Mouse (Mus musculus) Patski (cell line): ENCODE measurements at regions not wholly inside any gene's neighbourhood (a gene's known extent, or its start where the extent isn't known, plus 50 kb on each side); places are given as distances from the start of the nearest gene placed in this dataset.

ENCODE experiments used
- ATAC-seq: fragments of 100-300 bp; one replicate; pipeline ENCODE4 v1.8.0; 2021
- CTCF ChIA-PET: fragments of 350-600 bp; sonication (Branson Sonifier 250); formaldehyde crosslinking; loops from one replicate; lab custom pipeline; 2022; ENCODE audit warnings: inconsistent platforms; lab: Charles Lee
- POLR2A ChIA-PET: fragments of 350-600 bp; sonication (Branson Sonifier 250); formaldehyde crosslinking; loops from one replicate; lab custom pipeline; 2022; ENCODE audit warnings: antibody characterized with exemption, inconsistent platforms; lab: Charles Lee
- DNase-seq: peaks from one replicate; pipeline ENCODE4 v3.0.0-alpha.2; 2011; ENCODE audit warnings: low read depth, low spot score
- H3K27me3 ChIP-seq: fragments of 371-371 bp; one replicate; pipeline ENCODE4 v1.5.1; 2021
- CTCF ChIP-seq: fragments of 100-300 bp; IDR thresholded peaks from one replicate; pipeline ENCODE4 v1.5.1; 2021
- in situ Hi-C: fragments of 300-500 bp; cut with MboI; formaldehyde crosslinking; loops from 3 replicates; pipeline ENCODE4 v1.11.1; 2018; ENCODE audit warnings: low pct_unique_long_range_greater_than_20kb, mixed read lengths

DNA sequence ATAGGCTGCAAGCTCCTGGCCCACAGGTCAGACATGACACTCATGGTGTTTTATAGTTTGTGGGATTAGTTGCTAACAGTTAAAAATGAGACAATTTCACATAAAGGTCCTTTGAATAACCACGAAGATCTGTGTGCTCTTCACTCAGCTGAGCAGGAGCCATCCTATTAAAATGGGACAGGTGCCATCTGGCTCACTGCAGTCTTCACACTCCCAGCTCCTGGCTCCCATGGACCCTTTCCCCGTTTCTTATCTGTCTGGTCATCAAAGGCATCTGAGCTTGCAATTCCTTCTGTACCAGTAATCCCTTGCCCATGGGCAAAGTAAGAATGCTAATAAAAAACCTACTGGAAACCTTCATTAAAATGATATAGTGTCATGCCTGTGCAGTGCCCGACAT, 101.1 kb downstream of the Rps24 start:
- POLR2A ChIA-PET, result no interaction called here
- DNase-seq, result no peak
- TF ChIP-seq CTCF, result no peak
- in situ Hi-C loops, result no loop called here
- ATAC-seq, result no peak
- CTCF ChIA-PET, result interaction anchor here (1.1 kb wide), 1 partner anchor 28 kb away, joined by 3 read pairs; no protein-coding TSS in a partner anchor
- peaks cover 22% of the 10 kb centered on the region for H3K27me3 ChIP-seq

DNA sequence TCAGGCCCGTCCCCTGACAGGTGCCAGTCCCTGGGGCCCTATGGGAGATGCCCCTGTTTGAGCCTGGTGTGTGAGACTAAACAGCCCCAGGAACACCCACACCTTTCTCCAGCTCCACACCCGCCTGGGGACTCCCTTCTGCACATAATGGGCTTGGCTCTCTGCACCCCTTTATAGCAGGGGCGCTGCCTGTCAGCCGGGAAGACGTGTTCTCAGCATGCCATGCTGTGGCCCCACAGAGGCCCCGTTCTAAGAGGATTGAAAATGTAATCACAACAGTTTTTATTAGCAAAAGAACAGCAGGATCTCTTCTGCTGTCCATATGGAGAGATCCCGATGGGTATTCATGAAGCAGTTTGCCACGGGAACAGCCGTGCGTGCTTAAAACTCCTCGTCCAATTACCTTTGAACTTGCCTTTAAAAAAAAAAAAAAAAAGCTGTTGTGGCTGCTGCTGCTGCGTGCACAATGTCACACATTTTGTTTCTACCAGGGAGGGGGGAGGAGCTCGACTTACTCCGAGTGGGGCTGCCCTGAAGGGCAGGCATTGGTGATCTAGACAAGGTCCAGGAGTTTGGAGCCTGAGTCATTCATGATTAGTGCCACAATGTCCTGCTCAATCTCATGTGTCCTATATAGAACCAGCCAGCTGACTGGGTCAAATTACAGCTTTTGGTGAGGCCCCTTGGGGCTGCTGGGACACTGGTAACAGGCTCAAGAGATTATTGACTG, 119.7 kb downstream of the Rps24 start:
- ATAC-seq (no peak), DNase-seq (no peak)
- in situ Hi-C loops, result no loop called here
- H3K27me3 ChIP-seq, result peaks cover 13% of the 10 kb centered on the region
- POLR2A ChIA-PET, result interaction anchor here (0.6 kb wide), 1 partner anchor 38 kb away, joined by 4 read pairs; no protein-coding TSS in a partner anchor
- CTCF ChIA-PET, result no interaction called here
- TF ChIP-seq CTCF, result no peak

- ATAC-seq (no peak), DNase-seq (no peak)
- POLR2A ChIA-PET, result no interaction called here
- TF ChIP-seq CTCF, result no peak
- in situ Hi-C loops, result no loop called here
- CTCF ChIA-PET, result no interaction called here
- H3K27me3 ChIP-seq, result peaks cover 13% of the 10 kb centered on the region
Measured at GRCm38 (mm10) chr14:24608356-24608755, 121.4 kb downstream of the Rps24 start.

DNA sequence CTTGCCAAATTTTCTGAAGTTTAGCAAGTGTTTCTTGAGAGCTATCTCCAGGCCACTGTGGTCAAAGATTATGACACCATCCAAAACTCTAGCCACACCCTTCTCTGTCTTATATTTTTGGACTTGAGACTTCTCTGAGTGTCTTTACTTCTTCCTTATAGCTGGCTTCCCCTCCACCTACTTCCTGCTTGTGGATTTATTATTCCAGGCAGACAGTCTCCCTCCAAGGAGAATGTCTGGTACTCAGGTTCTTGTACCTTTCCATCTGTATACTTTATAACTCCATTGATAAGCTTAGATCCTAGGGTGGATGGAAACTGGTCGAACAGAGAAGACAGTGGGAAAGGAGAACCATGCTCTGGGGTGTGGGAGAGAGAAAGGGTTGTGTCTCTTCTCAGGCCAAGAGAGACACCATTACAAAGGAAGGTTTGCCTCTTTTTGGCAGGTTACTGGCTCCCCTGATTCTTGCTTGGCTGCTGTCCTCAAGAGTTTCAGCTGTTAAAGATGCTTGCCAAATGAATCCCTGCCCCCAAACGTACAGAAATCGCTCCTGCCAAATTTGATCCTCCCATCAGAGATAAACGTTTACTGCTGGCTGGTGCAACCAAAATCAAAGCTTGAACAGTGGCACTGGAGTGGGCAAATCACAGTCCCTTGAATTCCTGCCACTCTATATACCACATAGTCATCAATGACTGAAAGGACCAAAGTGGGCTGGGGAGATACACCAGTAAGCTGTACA, 125.5 kb downstream of the Rps24 start:
- TF ChIP-seq CTCF, result no peak
- CTCF ChIA-PET, result no interaction called here
- in situ Hi-C loops, result no loop called here
- POLR2A ChIA-PET, result no interaction called here
- no peak for DNase-seq
- peaks cover 26% of the 10 kb centered on the region for H3K27me3 ChIP-seq
- no peak for ATAC-seq

DNA sequence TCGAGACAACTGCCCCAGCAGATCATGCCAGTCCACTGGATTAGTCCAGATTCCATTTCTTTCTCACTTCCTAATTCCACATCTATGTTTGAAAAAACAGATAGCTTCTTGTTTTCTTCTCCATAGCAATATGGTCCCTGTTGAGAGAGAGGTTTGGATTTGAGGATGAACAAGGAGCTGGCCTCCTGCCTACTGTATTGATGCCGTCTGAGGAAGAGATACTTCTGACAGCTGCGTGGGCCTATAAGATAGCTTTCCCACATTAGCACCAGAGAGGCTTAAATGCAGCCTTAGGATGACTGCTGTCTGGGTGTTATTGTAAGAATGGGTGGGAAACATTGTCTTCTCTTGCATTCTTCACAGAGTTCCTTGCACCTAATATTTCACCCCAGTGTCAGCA, 128.9 kb downstream of the Rps24 start:
- in situ Hi-C loops, result no loop called here
- POLR2A ChIA-PET, result no interaction called here
- ATAC-seq, result no peak

DNA sequence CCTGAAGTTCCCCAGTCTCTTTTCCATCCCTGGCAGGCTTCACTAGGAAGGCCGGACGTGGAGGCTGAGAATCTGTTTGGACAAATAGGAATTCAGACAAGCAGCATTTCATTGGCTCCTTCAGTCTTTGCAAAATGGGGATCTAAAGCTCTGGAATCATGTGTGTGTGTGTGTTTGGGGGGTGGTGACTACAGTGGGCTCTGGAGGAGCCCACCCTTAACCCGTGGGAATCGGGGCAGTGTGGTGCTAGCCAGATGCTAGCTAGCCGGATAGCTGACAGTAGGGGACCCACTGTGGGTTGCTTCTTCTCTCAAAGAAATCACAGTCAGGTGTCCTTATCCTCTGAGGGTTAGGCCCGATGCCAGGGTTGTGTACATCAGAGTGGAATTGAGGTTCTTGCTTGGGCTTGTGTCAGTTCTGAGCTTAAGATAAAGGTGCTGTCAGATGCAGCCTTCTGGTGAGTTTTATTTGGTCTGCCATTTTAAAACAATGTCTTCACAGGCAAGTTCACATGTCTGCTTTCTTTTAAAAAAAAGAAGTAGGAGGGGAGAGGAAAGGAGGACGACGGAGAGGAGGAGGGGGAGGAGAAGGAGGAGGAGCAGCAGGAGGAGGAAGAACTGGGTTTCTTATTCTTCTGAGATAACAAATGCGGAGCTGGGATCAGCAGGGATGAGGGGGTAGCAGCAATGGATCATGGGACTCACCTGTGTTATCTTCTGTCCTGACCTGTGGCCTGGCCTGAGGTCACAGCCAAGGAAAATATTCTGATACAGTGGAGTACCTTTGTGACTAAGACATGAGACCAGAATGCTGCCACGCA, 129.6 kb downstream of the Rps24 start:
- in situ Hi-C loops, result no loop called here
- no peak for TF ChIP-seq CTCF
- POLR2A ChIA-PET, result no interaction called here
- DNase-seq (no peak), ATAC-seq (no peak)
- CTCF ChIA-PET, result interaction anchor here (1.1 kb wide), 1 partner anchor 29 kb away, joined by 3 read pairs; no protein-coding TSS in a partner anchor
- H3K27me3 ChIP-seq, result peaks cover 16% of the 10 kb centered on the region

More for the DNA sequence above, 128.9 kb downstream of the Rps24 start:
- no peak for TF ChIP-seq CTCF
- peaks cover 16% of the 10 kb centered on the region for H3K27me3 ChIP-seq
- CTCF ChIA-PET, result interaction anchor here (1.1 kb wide), 1 partner anchor 28 kb away, joined by 3 read pairs; no protein-coding TSS in a partner anchor
- DNase-seq, result no peak

DNA sequence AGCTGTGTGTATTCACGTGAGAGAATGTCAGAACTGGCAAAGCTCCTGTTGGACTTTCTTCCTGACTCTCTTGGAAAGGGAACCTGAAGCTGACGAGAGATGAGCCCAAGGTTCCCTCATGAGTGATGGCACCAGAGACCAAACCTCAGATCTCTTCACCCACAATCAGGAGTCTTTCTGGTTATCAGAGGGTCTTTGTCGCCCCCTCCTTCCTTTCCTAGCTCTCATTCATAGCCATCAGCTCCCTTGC, 130.1 kb downstream of the Rps24 start:
- no peak for DNase-seq

DNA sequence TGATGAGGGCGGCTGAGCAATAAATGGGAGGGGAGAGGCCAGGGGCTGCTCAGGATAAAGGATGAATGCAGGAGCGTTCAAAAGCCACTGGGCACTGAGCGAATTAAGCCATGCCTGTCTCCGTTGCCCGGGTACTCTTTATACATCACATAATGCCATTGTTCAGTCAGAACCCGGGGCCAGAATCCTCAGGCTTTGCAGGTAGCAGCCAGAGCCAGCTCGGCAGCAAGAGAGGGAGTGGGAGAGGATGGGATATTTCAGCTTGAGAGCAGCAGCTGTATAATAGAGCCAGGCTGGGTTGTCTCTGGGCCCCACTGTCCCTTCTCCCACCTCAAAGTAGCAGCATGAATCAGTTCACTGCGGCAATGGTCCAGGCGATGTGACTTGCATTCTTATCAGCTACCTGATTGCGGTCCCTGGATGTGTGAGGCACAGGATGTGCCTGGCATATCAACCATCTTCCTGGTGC, 130.5 kb downstream of the Rps24 start:
- in situ Hi-C loops, result no loop called here
- peaks cover 16% of the 10 kb centered on the region for H3K27me3 ChIP-seq
- ChIA-PET CTCF (no interaction called here), POLR2A (no interaction called here)
- DNase-seq (no peak), ATAC-seq (no peak)
- TF ChIP-seq CTCF, result no peak

More for the DNA sequence above, 130.1 kb downstream of the Rps24 start:
- ChIA-PET CTCF (no interaction called here), POLR2A (no interaction called here)
- in situ Hi-C loops, result no loop called here
- H3K27me3 ChIP-seq, result peaks cover 16% of the 10 kb centered on the region
- TF ChIP-seq CTCF, result no peak
- ATAC-seq, result no peak

DNA sequence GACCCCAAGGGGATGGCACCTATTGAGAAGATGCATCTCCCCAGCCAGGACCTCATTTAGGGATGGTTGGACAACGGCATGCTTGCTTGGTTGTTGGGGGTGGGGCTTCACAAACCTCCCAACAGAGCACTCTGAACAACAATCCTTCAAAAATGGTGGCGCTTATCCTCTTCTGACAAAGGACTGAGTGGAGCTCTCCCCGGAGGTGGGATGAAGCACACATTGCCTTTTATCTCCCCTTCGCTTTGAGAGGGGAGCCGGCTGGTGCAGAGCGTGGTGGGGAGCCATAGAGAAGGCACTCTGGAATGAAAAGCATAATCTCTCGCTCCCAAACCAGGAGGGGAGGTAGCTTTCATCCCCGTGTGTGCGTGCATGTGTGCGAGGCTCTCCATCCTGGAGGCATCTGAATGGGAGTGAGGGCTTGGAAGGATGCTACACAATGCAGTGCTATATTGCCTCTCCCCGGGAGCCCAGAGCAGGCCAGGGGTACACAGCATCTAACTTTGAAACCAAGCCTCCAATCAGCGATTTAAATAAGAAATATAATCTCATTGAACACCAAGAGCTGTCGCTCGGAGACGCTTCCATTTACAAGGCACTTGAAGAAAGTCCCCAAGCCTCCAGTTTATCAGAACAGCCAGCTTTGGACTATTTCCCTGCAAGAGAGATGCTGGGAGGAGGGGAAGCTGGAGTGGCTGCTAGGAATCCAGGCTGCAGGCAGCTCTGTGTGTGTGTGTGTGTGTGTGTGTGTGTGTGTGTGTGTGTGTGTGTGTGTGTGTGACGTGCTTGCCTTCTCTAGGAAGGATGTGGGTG, 131.5 kb downstream of the Rps24 start:
- DNase-seq (no peak), ATAC-seq (no peak)
- in situ Hi-C loops, result no loop called here
- ChIA-PET POLR2A (no interaction called here), CTCF (no interaction called here)
- H3K27me3 ChIP-seq, result peaks cover 16% of the 10 kb centered on the region
- TF ChIP-seq CTCF, result no peak

- ATAC-seq (no peak), DNase-seq (no peak)
- H3K27me3 ChIP-seq, result peaks cover 18% of the 10 kb centered on the region
- in situ Hi-C loops, result no loop called here
- TF ChIP-seq CTCF, result no peak
- ChIA-PET POLR2A (no interaction called here), CTCF (no interaction called here)
Measured at GRCm38 (mm10) chr14:24631994-24632393, 145.1 kb downstream of the Rps24 start.
